Mouse (Mus musculus) A20 (cell line): Measurements from ENCODE around the gene Hddc2.
"Not testable (repeated sequence)": the region's sequence is repeated elsewhere in the genome, so short reads cannot be mapped to it uniquely, and the experiment has no call there.

Experiments
- DNase-seq: peaks from one replicate; pipeline ENCODE4 v3.0.0-alpha.2; 2011; ENCODE audit warnings: low read depth, low spot score

Gene Hddc2

DNA sequence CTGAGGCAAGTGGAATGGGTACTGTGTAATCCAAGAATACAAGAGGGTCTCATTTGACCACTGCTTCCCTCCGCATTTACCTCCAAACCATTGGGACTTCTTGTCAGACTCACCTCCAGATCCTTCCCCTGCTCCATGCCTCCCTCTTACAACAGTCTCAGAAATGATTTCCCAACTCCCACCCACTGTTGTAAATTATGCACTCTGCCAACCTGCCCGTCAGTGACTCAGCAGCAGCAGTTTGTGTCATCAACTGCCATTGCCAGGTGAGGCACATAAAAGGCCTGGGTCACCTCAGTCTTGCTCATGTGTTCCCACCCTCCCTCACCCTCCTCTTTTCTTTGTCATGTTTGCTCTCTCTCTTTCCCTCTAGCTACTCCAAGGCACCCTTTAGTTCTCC, 41.0 kb downstream of the Hddc2 start:
- DNase-seq: no peak

DNA sequence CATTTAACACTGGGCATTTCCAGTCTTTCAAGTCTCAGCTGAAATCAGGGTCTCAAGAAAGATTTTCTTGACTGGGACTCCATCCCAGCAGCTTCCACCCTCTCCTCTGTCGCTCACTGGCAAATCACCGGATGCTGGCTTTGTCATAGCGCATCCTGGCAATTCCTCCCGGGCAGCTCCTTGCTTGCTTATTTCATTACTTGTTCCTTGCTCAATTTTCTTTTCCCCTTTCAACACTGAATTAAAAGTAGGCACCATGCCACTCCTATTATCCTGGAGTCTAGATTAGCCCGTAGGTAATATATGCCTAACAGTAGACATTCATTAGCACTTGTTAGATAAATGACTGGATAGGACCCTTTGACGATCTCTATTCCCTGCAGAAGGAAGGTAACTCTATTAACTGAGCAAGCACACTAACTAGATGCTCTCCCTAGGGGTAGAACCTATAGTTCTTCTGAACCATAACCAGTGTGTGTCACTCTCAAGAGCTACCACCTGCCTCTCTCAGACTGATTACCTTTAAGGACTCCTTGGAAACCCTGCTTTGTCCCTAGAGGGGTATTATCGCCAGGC, 41.8 kb downstream of the Hddc2 start:
- DNase-seq: no peak

DNA sequence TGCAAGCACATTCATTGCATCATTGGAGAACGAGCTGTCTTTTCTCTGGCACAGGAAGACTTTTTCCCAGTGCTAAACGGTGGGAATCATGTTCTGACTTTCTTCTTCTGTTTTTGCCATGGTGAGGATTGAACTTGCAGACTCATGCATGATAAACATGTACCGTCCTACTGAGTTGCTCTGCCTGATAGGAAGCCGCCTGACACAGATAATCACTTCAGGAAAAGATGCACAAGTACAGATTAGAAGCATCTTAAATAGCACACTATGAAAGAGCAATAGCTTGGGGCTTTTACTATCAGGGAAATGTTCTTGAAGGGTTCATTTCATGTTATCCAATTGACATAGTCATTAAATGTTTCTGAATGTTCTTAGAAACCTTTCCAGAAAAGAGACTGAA, 46.6 kb downstream of the Hddc2 start:
- no peak for DNase-seq

DNA sequence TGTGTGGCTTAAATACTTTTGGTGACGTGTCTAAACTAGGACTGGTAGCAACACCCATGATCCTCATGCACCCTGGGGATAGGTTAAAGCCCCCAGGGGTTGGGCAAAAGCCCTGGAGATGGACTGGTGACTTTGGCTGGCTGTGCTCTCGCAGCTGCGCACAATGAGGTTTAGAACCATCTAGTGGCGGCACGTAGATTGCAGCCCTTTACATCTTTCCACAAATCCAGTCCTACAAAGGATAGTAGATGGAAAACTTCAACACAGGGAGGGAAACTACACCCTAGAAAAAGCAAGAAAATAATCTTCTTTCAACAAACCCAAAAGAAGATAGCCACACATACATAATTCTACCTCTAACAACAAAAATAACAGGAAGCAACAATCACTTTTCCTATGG, 57.0 kb downstream of the Hddc2 start:
- DNase-seq: not testable (repeated sequence)
